Mouse (Mus musculus) midbrain, embryonic 16.5 days (tissue): ENCODE results near the gene Rapgef5. TPM values are rescaled to one million over a fixed set of nuclear protein-coding genes. Genes with fewer than 3 reads are reported as not detected.

Experiments
- ATAC-seq: fragments of 200-750 bp; cut with Nextera tagmentation; 2 replicates; pipeline ENCODE4 v1.8.0; 2017; ENCODE audit warnings: moderate TSS enrichment
- H3K27ac ChIP-seq: fragments of 300-500 bp; sonication (generic); 2 replicates; pipeline ENCODE4 v1.5.1; 2014; ENCODE audit warnings: mild to moderate bottlenecking, low read length, mixed read lengths
- H3K27me3 ChIP-seq: fragments of 300-500 bp; sonication (generic); 2 replicates; pipeline ENCODE4 v1.6.1; 2014; ENCODE audit warnings: low read depth, low read length, mixed read lengths; ENCODE audit not compliant: control insufficient read depth, insufficient read depth
- H3K36me3 ChIP-seq: fragments of 300-500 bp; sonication (generic); 2 replicates; pipeline ENCODE4 v1.6.1; 2014; ENCODE audit warnings: mild to moderate bottlenecking, low read length, moderate library complexity, mixed read lengths; ENCODE audit not compliant: control insufficient read depth, insufficient read depth
- H3K4me1 ChIP-seq: fragments of 300-500 bp; sonication (generic); 2 replicates; pipeline ENCODE4 v1.6.1; 2014; ENCODE audit warnings: mild to moderate bottlenecking, low read length, mixed read lengths; ENCODE audit not compliant: control insufficient read depth, insufficient read depth
- H3K4me2 ChIP-seq: fragments of 300-500 bp; sonication (generic); 2 replicates; pipeline ENCODE4 v1.6.1; 2014; ENCODE audit warnings: mild to moderate bottlenecking, low read length, mixed read lengths
- H3K4me3 ChIP-seq: fragments of 300-500 bp; sonication (generic); 2 replicates; pipeline ENCODE4 v1.5.1; 2014; ENCODE audit warnings: low read depth, mild to moderate bottlenecking, low read length, moderate library complexity, mixed read lengths
- H3K9ac ChIP-seq: fragments of 300-500 bp; sonication (generic); 2 replicates; pipeline ENCODE4 v1.6.1; 2014; ENCODE audit warnings: low read depth, low read length, mixed read lengths
- H3K9me3 ChIP-seq: fragments of 300-500 bp; sonication (generic); replicated peaks from 2 replicates; pipeline ENCODE4 v1.6.1; 2014; ENCODE audit warnings: mild to moderate bottlenecking, low read length, mixed read lengths; ENCODE audit not compliant: control insufficient read depth, poor library complexity, severe bottlenecking
- WGBS: fragments of 180-500 bp; shearing (Covaris S2); extraction: QIAGEN DNeasy Blood & Tissue Kit; methylation state at CpG from one replicate; pipeline ENCODE4 v1.1.7; 2014; 5-methylcytosine and 5-hydroxymethylcytosine counted together
- polyA plus RNA-seq: library from polyadenylated mRNA; unstranded; fragments of >200 nt; fragmentation: Nextera tagmentation; extraction: Ambion mirVana; gene quantifications from 2 replicates; pipeline ENCODE4 v1.2.1, GENCODE M21; 2015

Gene Rapgef5
- polyA plus RNA-seq, 1 experiment from 2014 or later: 37.2 TPM

GRCm38 (mm10) chr12:117737332-117738031, 221.2 kb downstream of the Rapgef5 start:
- Histone ChIP-seq H3K4me1 (peaks cover 10% of the 10 kb centered on the region; the same call in 1 of the 2 replicates), H3K9me3 (no peaks in the 10 kb centered on the region), H3K36me3 (peaks cover 13% of the 10 kb centered on the region; the same call in 1 of the 2 replicates), H3K27ac (peak overlapping the region; percentile 68; the same call in 1 of the 2 replicates), H3K9ac (no peak overlapping the region), H3K4me2 (no peak overlapping the region), H3K4me3 (no peak overlapping the region), H3K27me3 (no peaks in the 10 kb centered on the region)
- ATAC-seq: peak; percentile 33
- 69% methylated on average over 11 of the region's 11 CpGs for WGBS

GRCm38 (mm10) chr12:117742487-117742886, 226.2 kb downstream of the Rapgef5 start:
- H3K4me2 ChIP-seq: no peak overlapping the region
- WGBS: 64% methylated on average over 1 of the region's 1 CpGs
- H3K9ac ChIP-seq: no peak overlapping the region
- H3K4me3 ChIP-seq: no peak overlapping the region
- H3K27ac ChIP-seq: no peak overlapping the region
- H3K4me1 ChIP-seq: peaks cover 3% of the 10 kb centered on the region; the same call in 1 of the 2 replicates
- H3K27me3 ChIP-seq: no peaks in the 10 kb centered on the region
- no peaks in the 10 kb centered on the region for H3K9me3 ChIP-seq
- ATAC-seq: no peak
- H3K36me3 ChIP-seq: peaks cover 13% of the 10 kb centered on the region; the same call in 1 of the 2 replicates

GRCm38 (mm10) chr12:117744580-117745483, 228.6 kb downstream of the Rapgef5 start:
- no peak overlapping the region for H3K27ac ChIP-seq
- ATAC-seq: 0 out of 2 replicates have a peak, but pooled peaks have one; percentile 21

GRCm38 (mm10) chr12:117746611-117747010, 230.3 kb downstream of the Rapgef5 start:
- H3K9ac ChIP-seq: no peak overlapping the region
- H3K4me1 ChIP-seq: peaks cover 13% of the 10 kb centered on the region
- WGBS: 89% methylated on average over 7 of the region's 7 CpGs
- ATAC-seq: no peak
- no peaks in the 10 kb centered on the region for H3K27me3 ChIP-seq
- H3K36me3 ChIP-seq: peaks cover 8% of the 10 kb centered on the region
- H3K9me3 ChIP-seq: no peaks in the 10 kb centered on the region
- no peak overlapping the region for H3K4me2 ChIP-seq
- no peak overlapping the region for H3K27ac ChIP-seq
- no peak overlapping the region for H3K4me3 ChIP-seq

More at GRCm38 (mm10) chr12:117744580-117745483, 228.6 kb downstream of the Rapgef5 start:
- Histone ChIP-seq H3K9me3 (no peaks in the 10 kb centered on the region), H3K4me2 (no peak overlapping the region), H3K27me3 (no peaks in the 10 kb centered on the region), H3K4me1 (0 out of 2 replicates have a peak, but pooled peaks cover 3% of the 10 kb centered on the region), H3K9ac (no peak overlapping the region), H3K36me3 (peaks cover 16% of the 10 kb centered on the region), H3K4me3 (no peak overlapping the region)
- 22% methylated on average over 8 of the region's 8 CpGs for WGBS

- H3K4me1 ChIP-seq: peaks cover 22% of the 10 kb centered on the region
- no peak overlapping the region for H3K9ac ChIP-seq
- ATAC-seq: peak; percentile 75
- H3K4me3 ChIP-seq: no peak overlapping the region
- H3K27me3 ChIP-seq: no peaks in the 10 kb centered on the region
- WGBS: 10% methylated on average over 9 of the region's 9 CpGs
- peak overlapping the region; percentile 43 for H3K4me2 ChIP-seq
- peak overlapping the region; percentile 80 for H3K27ac ChIP-seq
- H3K9me3 ChIP-seq: no peaks in the 10 kb centered on the region
- H3K36me3 ChIP-seq: peaks cover 13% of the 10 kb centered on the region
These were observed 234.8 kb downstream of the Rapgef5 start for GRCm38 (mm10) chr12:117751045-117751444.

GRCm38 (mm10) chr12:117751520-117752383, 235.5 kb downstream of the Rapgef5 start:
- no peak overlapping the region for H3K9ac ChIP-seq
- H3K9me3 ChIP-seq: no peaks in the 10 kb centered on the region
- WGBS: 11% methylated on average over 25 of the region's 25 CpGs
- no peak overlapping the region for H3K4me3 ChIP-seq
- peaks cover 16% of the 10 kb centered on the region for H3K36me3 ChIP-seq
- ATAC-seq: peak; percentile 84
- H3K27ac ChIP-seq: peak overlapping the region; percentile 80
- peaks cover 22% of the 10 kb centered on the region for H3K4me1 ChIP-seq
- peak overlapping the region; percentile 43 for H3K4me2 ChIP-seq
- H3K27me3 ChIP-seq: no peaks in the 10 kb centered on the region

- Histone ChIP-seq H3K4me2 (no peak overlapping the region), H3K27ac (no peak overlapping the region), H3K4me1 (peaks cover 18% of the 10 kb centered on the region), H3K27me3 (no peaks in the 10 kb centered on the region), H3K4me3 (no peak overlapping the region), H3K36me3 (peaks cover 17% of the 10 kb centered on the region; the same call in 1 of the 2 replicates), H3K9me3 (no peaks in the 10 kb centered on the region), H3K9ac (no peak overlapping the region)
- WGBS: 84% methylated on average over 7 of the region's 7 CpGs
- ATAC-seq: no peak
These were observed 239.7 kb downstream of the Rapgef5 start for GRCm38 (mm10) chr12:117756010-117756409.

GRCm38 (mm10) chr12:117760373-117760772, 244.1 kb downstream of the Rapgef5 start:
- H3K36me3 ChIP-seq: peaks cover 12% of the 10 kb centered on the region; the same call in 1 of the 2 replicates
- H3K4me3 ChIP-seq: no peak overlapping the region
- H3K9ac ChIP-seq: no peak overlapping the region
- no peak overlapping the region for H3K27ac ChIP-seq
- no peaks in the 10 kb centered on the region for H3K27me3 ChIP-seq
- H3K9me3 ChIP-seq: no peaks in the 10 kb centered on the region
- no peak overlapping the region for H3K4me2 ChIP-seq
- H3K4me1 ChIP-seq: peaks cover 11% of the 10 kb centered on the region
- ATAC-seq: no peak
- WGBS: 93% methylated on average over 5 of the region's 5 CpGs
